Mouse (Mus musculus): ENCODE measurements at regions not wholly inside any gene's neighbourhood (a gene's known extent, or its start where the extent isn't known, plus 50 kb on each side); places are given as distances from the start of the nearest gene placed in this dataset.
"Not testable (repeated sequence)": the region's sequence is repeated elsewhere in the genome, so short reads cannot be mapped to it uniquely, and the experiment has no call there.

DNA sequence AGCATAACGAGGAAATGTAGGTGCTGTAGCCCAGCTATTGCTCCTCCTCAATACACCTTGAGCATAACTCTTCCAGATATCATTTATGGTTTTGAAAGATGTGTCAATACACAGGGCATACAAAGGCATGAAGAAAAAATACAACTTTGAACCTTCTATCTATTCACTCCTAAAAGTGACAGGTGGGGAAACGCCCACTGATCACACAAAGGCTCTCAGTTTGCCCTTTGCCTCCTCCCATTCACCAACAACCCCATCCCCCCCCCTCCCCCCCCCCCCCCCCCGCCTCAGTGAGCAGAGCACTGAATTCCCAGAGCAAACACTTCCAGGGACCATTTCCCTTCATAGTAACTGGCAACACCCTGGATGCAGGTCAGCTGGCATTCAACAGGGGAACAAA, 216.8 kb downstream of the Rab10 start:
- TF ChIP-seq CTCF, EP300 (IDR thresholded peaks at IDR 0.05): not testable (repeated sequence)
